Comparison of ENCODE assay signal across 12 mouse cellular contexts in genomic region chr2:43748287-43748983, GRCm38 (mm10). TPM values are rescaled to one million over a fixed set of nuclear protein-coding genes. Genes with fewer than 3 reads are reported as not detected.
DNase-seq lines count a peak whose midpoint lies in the region; ATAC-seq and TF ChIP-seq lines count a peak whose summit lies in the region.
"Had no signal": no experiment of that assay in that cellular context is flagged by ENCODE, and none has a peak within 500 bp of the region (broad histone marks: within the 10 kb centered on the region; RNA-seq: fewer than 3 reads in every experiment).

TSS of gene Arhgap15 (plus strand) at chr2:43748824.

- H3K36me3 ChIP-seq in liver, embryonic 15.5 days (replicated peaks): no peaks in the 10 kb centered on the region
- H3K36me3 ChIP-seq in midbrain, postnatal 0 days (ENCODE audit: insufficient read depth, low read length): no peaks in the 10 kb centered on the region
- no peaks in the 10 kb centered on the region for H3K36me3 ChIP-seq in neural tube, embryonic 15.5 days
- H3K36me3 ChIP-seq: heart, embryonic 15.5 days; midbrain, embryonic 10.5 days had no signal

- peak within 1 kb of the TSS; percentile 40 for H3K4me2 ChIP-seq in liver, embryonic 15.5 days
- H3K4me2 ChIP-seq in midbrain, postnatal 0 days (ENCODE audit: low read depth, low read length, poor library complexity, severe bottlenecking): no peak within 1 kb of the TSS
- H3K4me2 ChIP-seq in neural tube, embryonic 15.5 days: no peak within 1 kb of the TSS
- H3K4me2 ChIP-seq: heart, embryonic 15.5 days had no signal

- no peak within 1 kb of the TSS for H3K9ac ChIP-seq in liver, embryonic 15.5 days
- no peak within 1 kb of the TSS for H3K9ac ChIP-seq in midbrain, postnatal 0 days (replicated peaks; ENCODE audit: low read length, poor library complexity, severe bottlenecking)
- H3K9ac ChIP-seq in neural tube, embryonic 15.5 days (replicated peaks): no peak within 1 kb of the TSS
- H3K9ac ChIP-seq: heart, embryonic 15.5 days had no signal

- 0 out of 2 replicates have a peak within 1 kb of the TSS, but pooled peaks have one; percentile 8 for H3K27ac ChIP-seq in liver, embryonic 15.5 days (replicated peaks)
- no peak within 1 kb of the TSS for H3K27ac ChIP-seq in midbrain, postnatal 0 days (ENCODE audit: low read depth, low read length)
- H3K27ac ChIP-seq in neural tube, embryonic 15.5 days (replicated peaks): no peak within 1 kb of the TSS
- H3K27ac ChIP-seq: heart, embryonic 15.5 days; midbrain, embryonic 10.5 days had no signal

- H3K4me3 ChIP-seq in liver, embryonic 15.5 days (replicated peaks): peak within 1 kb of the TSS; percentile 29; the same call in 1 of the 2 replicates
- no peak within 1 kb of the TSS for H3K4me3 ChIP-seq in midbrain, postnatal 0 days (ENCODE audit: low read depth, low read length)
- no peak within 1 kb of the TSS for H3K4me3 ChIP-seq in neural tube, embryonic 15.5 days (replicated peaks)
- H3K4me3 ChIP-seq: heart, embryonic 15.5 days; midbrain, embryonic 10.5 days had no signal

- H3K4me1 ChIP-seq in liver, embryonic 15.5 days (replicated peaks): peaks cover 16% of the 10 kb centered on the region
- no peaks in the 10 kb centered on the region for H3K4me1 ChIP-seq in midbrain, postnatal 0 days (ENCODE audit: insufficient read depth, low read length)
- no peaks in the 10 kb centered on the region for H3K4me1 ChIP-seq in neural tube, embryonic 15.5 days
- H3K4me1 ChIP-seq: heart, embryonic 15.5 days; midbrain, embryonic 10.5 days had no signal

- DNase-seq in lung, postnatal 36 days: peak; percentile 30
- no peak for DNase-seq in lung, adult 18-20 months
- DNase-seq in thymus, postnatal 14 days: peak; percentile 42
- DNase-seq in midbrain, postnatal 0 days (ENCODE audit: low spot score): no peak
- no peak for DNase-seq in ovary, postnatal 36 days (ENCODE audit: low spot score)
- DNase-seq: kidney, adult 8-10 months had no signal

- ATAC-seq in activated CD4-positive, CD25-positive, alpha-beta regulatory T cell, adult 4 months: peak; percentile 92
- peak; percentile 57; the same call in 1 of the 2 replicates for ATAC-seq in liver, embryonic 15.5 days (ENCODE audit: insufficient read depth)
- ATAC-seq in midbrain, postnatal 0 days (ENCODE audit: low FRiP score): no peak
- no peak for ATAC-seq in neural tube, embryonic 15.5 days (ENCODE audit: low FRiP score)
- ATAC-seq: Patski had no signal

- WGBS in liver, embryonic 15.5 days (ENCODE audit: insufficient replicate concordance): 21% methylated on average over 5 of the region's 5 CpGs
- 84% methylated on average over 5 of the region's 5 CpGs for WGBS in midbrain, postnatal 0 days
- 86% methylated on average over 5 of the region's 5 CpGs for WGBS in neural tube, embryonic 15.5 days

- TF ChIP-seq CTCF in midbrain, postnatal 0 days (IDR thresholded peaks at IDR 0.05): no peak

- H3K27me3 ChIP-seq in liver, embryonic 15.5 days: no peaks in the 10 kb centered on the region
- no peaks in the 10 kb centered on the region for H3K27me3 ChIP-seq in midbrain, postnatal 0 days (ENCODE audit: insufficient read depth, low read length)
- no peaks in the 10 kb centered on the region for H3K27me3 ChIP-seq in neural tube, embryonic 15.5 days (replicated peaks)
- H3K27me3 ChIP-seq: heart, embryonic 15.5 days had no signal

- H3K9me3 ChIP-seq in liver, embryonic 15.5 days (replicated peaks): no peaks in the 10 kb centered on the region
- H3K9me3 ChIP-seq in midbrain, postnatal 0 days (ENCODE audit: low read length): no peaks in the 10 kb centered on the region
- H3K9me3 ChIP-seq in neural tube, embryonic 15.5 days (replicated peaks): no peaks in the 10 kb centered on the region
- H3K9me3 ChIP-seq: heart, embryonic 15.5 days; midbrain, embryonic 10.5 days had no signal

RNA-seq across cellular contexts. Expression of gene Arhgap15, which starts in this region (rescaled TPM):
- 100 to 1,000 TPM; 282 to 347 TPM for polyA plus RNA-seq in activated CD4-positive, CD25-positive, alpha-beta regulatory T cell, adult 4 months (2017; shearing (Covaris generic))
- polyA plus RNA-seq in liver, embryonic 15.5 days (2015; fragmentation: Nextera tagmentation; extraction: Ambion mirVana): 5.4 and 6.0 TPM in 2 replicates
- 0.77 and 0.94 TPM in 2 replicates for total RNA-seq in midbrain, postnatal 0 days (2014; rRNA removed)
- 1.2 and 1.6 TPM in 2 replicates for polyA plus RNA-seq in midbrain, postnatal 0 days (2015; fragmentation: Nextera tagmentation; extraction: Ambion mirVana)
- 3.0 and 6.8 TPM in 2 replicates for polyA plus RNA-seq in neural tube, embryonic 15.5 days (2015; fragmentation: Nextera tagmentation; extraction: Ambion mirVana)
- polyA plus RNA-seq: Patski had no signal

Comparison
In these comparisons a context has a peak if more than half of its experiments do, and no peak if none do; other contexts are left out.
1. RNA of gene Arhgap15 (polyA plus RNA-seq): 282 to 347 TPM in activated CD4-positive, CD25-positive, alpha-beta regulatory T cell, adult 4 months; 5.4 to 6.0 TPM in liver, embryonic 15.5 days, 3.0 to 6.8 TPM in neural tube, embryonic 15.5 days and 1.2 to 1.6 TPM in midbrain, postnatal 0 days; every median in the first group is over 10 times any median in the second.
2. DNase-seq: peak in lung, postnatal 36 days (single experiment) and thymus, postnatal 14 days (single experiment); none in lung, adult 18-20 months (0 of 2), midbrain, postnatal 0 days (single experiment) and ovary, postnatal 36 days (single experiment).
3. ATAC-seq: peak in activated CD4-positive, CD25-positive, alpha-beta regulatory T cell, adult 4 months (single experiment) and liver, embryonic 15.5 days (single experiment); none in midbrain, postnatal 0 days (single experiment) and neural tube, embryonic 15.5 days (single experiment).